Mouse (Mus musculus) brain, embryonic 14.5 days (tissue): ENCODE results near the gene Dhrs4.

ENCODE experiments used
- CTCF ChIP-seq: fragments of 200-500 bp; IDR thresholded peaks from 2 replicates; pipeline ENCODE4 v1.5.1; 2012; ENCODE audit warnings: inconsistent platforms, mild to moderate bottlenecking, moderate library complexity, borderline replicate concordance; ENCODE audit not compliant: insufficient read depth, insufficient read length; ENCODE audit errors: extremely low read depth
- POLR2A ChIP-seq: fragments of 200-500 bp; IDR thresholded peaks from 2 replicates; pipeline ENCODE4 v1.6.1; 2012; ENCODE audit warnings: mild to moderate bottlenecking, inconsistent platforms, borderline replicate concordance; ENCODE audit not compliant: poor library complexity, insufficient read depth, insufficient read length, severe bottlenecking; ENCODE audit errors: extremely low read depth

GRCm38 (mm10) chr14:55495509-55496240 lies 17.1 kb downstream of the Dhrs4 start:
- TF ChIP-seq POLR2A (no peak), CTCF (no peak)
